Mouse (Mus musculus): ENCODE data around the gene Heca.
"Not testable (repeated sequence)": the region's sequence is repeated elsewhere in the genome, so short reads cannot be mapped to it uniquely, and the experiment has no call there.

The Heca gene

DNA sequence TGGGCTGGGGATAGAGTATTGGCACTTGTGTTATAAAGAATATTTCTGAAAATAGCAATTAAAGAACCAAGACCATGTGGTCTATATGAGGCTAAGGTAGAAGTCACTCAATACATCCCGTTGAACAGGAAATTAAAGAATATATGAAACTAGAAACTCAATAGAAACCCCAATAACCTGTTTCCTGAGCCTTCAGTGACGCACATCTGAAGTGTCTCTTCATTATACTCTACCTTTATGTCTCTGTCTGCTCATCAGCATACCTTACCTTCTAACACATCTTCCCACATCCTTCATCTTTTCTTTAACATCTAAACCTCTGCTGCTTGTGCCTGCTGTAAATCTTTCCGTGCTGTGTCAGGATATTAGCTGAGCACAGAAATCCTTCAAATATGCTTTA, 67.8 kb downstream of the Heca start:
- DNase-seq: no peak

- no peak for DNase-seq
Observed at GRCm38 (mm10) chr10:17878002-17878919, 69.6 kb downstream of the Heca start.

GRCm38 (mm10) chr10:17869822-17870662, 77.8 kb downstream of the Heca start:
- peak; percentile 77 to 82 for DNase-seq

GRCm38 (mm10) chr10:17860701-17861480, 87.0 kb downstream of the Heca start:
- DNase-seq: no peak

- no peak for DNase-seq
Observed at GRCm38 (mm10) chr10:17857647-17858261, 90.1 kb downstream of the Heca start.

DNA sequence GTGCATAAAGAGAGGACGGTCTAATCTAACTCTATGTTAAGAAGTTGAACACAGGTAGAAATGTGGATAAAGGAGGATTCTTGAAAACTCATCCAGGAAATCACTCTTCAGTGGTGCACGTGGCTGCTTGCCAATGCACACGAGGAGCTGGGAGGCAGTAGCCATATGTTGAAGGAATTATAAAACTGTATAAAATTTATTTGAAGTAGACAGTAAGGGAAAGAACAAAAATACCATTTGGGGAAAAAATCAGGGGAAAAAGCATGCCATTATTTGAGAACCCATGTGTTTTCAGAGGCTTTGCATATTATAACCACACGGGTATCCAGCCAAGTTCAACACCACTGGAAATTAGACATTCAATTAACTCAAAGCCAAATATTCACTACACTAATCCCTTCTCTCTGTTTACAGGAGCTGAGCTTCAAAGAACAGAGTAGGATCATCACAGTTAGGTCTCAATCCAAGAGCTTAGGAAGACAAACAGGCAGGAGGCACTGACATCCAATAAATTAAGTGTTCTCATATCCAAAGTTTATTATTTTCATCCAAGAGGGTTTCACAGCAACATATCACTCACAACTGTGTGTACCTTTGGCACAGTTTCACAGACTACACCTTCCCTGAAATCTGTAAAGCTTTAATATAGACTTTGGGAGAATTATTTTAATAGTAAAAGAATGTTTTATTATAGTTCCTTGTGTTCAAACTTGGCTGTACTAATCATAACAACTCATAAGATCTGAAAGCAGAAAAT, 102.9 kb downstream of the Heca start:
- peak; percentile 33 to 61 for DNase-seq

DNA sequence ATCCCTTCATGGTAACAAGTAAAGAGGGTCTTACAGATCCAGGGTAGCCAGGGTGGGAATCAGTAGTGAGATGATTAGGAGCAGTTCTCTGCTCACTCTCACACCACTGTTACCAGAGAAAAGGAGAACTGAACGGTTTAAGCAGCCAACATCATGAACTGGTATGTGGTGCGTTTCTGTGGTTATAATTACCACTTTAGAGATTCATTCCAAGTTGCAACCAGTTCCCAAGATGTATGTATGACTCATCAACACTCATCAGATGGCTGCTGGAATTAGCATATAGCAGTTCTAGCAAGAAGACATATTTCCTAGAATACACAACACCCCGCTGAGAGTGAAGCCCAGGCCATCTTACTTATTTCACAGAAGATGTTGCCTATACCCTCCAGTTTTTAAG, 105.8 kb downstream of the Heca start:
- DNase-seq: no peak

DNA sequence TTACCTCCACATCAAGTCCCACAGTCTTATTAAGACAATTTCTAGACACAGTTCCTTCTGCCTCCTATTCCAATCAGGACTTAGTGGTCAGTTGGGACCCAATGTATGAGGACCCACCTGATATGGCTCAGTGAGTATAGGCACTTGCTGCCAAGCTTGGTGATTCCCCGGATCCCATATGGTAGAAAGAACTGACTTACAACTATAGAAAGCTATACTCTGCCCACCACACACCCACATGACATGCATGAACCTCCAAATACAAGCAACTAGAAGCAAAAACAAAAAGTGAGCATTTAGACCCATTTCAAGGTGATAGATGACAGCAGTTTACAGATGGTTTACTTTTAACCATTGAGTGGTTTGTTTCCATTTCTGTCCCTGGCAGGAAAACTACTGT, 111.6 kb downstream of the Heca start:
- no peak for DNase-seq

DNA sequence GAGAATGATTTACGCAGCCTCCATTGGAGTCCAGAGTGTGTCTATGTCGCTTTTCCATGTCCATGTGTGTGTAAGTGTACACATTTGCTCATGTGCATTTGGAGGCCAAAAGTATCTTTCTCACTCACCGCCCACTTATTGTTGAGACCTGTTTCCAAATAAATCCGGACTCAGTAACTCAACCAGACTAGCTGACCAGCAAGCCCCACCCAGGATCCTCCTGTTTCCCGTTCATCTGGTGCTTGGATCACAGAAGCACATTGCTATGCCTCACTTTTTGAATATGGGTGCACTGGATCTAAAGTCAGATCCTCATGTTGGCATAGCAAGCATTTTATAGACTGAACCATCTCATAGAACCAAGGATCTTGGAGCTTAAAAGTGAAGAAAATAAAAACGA, 112.8 kb downstream of the Heca start:
- no peak for DNase-seq

DNA sequence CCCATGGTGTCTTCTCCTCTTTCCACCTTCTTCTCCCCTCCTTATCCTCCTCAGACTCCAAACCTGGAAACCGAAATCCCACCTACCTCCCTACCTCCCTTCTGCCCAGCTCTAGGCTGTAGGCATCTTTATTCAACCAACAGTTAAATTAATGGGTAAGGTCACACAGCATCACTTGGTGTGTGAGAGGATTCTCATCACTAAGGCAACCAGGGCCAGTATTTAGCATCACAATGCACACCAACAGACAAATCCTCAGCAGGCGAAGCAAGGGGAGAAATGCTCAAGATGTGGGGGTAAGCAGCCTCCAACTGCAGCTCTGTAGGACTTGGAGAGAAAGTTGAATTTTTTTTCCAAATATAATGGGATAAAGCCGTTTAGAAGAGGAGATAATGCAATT, 116.8 kb downstream of the Heca start:
- no peak for DNase-seq

DNA sequence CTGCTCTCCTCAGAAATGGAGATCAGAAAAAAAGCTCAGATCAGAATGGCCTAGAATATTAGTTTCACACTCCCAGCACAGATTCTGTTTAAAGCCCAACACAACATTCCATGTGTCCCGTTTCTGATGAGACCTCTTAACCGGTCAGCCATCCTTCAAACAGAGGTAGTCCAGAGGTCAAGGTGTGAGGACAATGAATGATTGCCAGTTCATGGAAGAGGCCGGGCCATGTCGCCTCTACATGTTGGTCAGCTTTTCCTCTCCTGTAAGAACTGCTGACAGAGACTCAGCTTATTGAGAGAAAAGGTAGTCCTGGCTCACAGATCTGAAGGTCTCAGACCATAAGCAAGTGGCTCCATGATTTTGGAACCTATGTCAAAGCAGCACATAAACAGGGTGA, 118.7 kb downstream of the Heca start:
- no peak for DNase-seq

DNA sequence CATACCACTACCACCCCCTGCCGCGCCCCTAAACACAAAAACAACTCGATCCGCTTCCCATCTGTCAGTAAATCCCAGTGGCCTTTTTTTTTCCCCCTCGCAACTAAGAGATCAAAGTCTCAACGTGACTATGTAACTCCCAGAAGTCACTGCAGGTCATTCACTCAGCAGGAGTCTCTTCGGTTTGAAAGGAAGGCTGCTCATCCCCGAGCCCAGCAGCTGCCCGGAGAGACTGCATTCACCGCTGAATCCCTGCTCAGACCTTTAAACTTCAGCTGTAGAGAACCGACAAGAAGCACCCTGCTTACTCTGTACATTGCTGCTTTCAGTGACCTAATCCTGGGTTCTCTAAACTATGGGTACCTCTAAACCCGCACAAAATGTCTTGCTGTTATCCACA, 120.5 kb downstream of the Heca start:
- peak; percentile 22 to 28 for DNase-seq

DNA sequence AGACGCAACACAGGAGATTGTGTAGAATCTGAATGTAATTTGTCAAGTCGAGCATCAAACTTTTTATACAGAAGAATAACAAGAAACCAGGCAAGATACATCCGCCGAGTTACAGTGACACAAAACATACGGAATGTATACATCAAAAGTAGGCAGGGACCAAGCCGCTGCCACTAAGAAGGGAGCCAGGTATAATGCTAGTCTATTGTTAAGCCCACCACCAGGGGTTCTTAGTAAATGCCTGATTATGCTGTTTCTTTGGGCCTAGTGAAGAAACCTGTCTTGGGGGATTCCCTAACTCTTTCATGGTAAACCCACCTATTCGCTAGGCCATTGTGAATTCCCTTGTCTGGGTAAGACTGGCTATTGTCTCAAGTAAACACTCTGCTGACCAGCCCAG, 127.4 kb downstream of the Heca start:
- DNase-seq: not testable (repeated sequence)

Data from cerebellum, postnatal 10 days (tissue).